Mouse (Mus musculus) thymus, adult 2 months (tissue): ENCODE results near the gene Marc2. TPM values are rescaled to one million over a fixed set of nuclear protein-coding genes. Genes with fewer than 3 reads are reported as not detected.

ENCODE experiments used
- DNase-seq: peaks from one replicate; pipeline ENCODE4 v3.0.0; 2021
- H3K27ac ChIP-seq: fragments of 200-500 bp; 2 replicates; pipeline ENCODE4 v1.5.1; 2012; ENCODE audit warnings: low read length, control low read depth; ENCODE audit not compliant: control insufficient read depth, insufficient read depth
- H3K27me3 ChIP-seq: fragments of 200-500 bp; 2 replicates; pipeline ENCODE4 v1.6.1; 2012; ENCODE audit warnings: mild to moderate bottlenecking, low read length, moderate library complexity, mixed read lengths; ENCODE audit not compliant: control insufficient read depth, insufficient read depth
- H3K36me3 ChIP-seq: fragments of 200-500 bp; 2 replicates; pipeline ENCODE4 v1.6.1; 2012; ENCODE audit warnings: mild to moderate bottlenecking, low read length, moderate library complexity; ENCODE audit not compliant: control insufficient read depth, insufficient read depth
- H3K4me1 ChIP-seq: fragments of 200-500 bp; replicated peaks from 2 replicates; pipeline ENCODE4 v1.6.1; 2012; ENCODE audit warnings: low read length; ENCODE audit not compliant: control insufficient read depth, insufficient read depth
- H3K4me3 ChIP-seq: fragments of 200-500 bp; 2 replicates; pipeline ENCODE4 v1.5.1; 2012; ENCODE audit warnings: mild to moderate bottlenecking, low read length, control low read depth, moderate library complexity; ENCODE audit not compliant: control insufficient read depth, insufficient read depth
- CTCF ChIP-seq: fragments of 200-500 bp; IDR thresholded peaks from 2 replicates; pipeline ENCODE4 v1.5.1; 2012; ENCODE audit warnings: mild to moderate bottlenecking, control low read depth, low read length, moderate library complexity, borderline replicate concordance; ENCODE audit not compliant: control insufficient read depth, poor library complexity, insufficient read depth; ENCODE audit errors: extremely low read depth
- POLR2A ChIP-seq: fragments of 200-500 bp; IDR thresholded peaks from 2 replicates; pipeline ENCODE4 v1.6.1; 2012; ENCODE audit warnings: mild to moderate bottlenecking, low read length, control low read depth, moderate library complexity; ENCODE audit not compliant: control insufficient read depth, poor library complexity, insufficient read depth; ENCODE audit errors: extremely low read depth
- WGBS: fragments of 180-500 bp; shearing (Covaris S2); methylation state at CpG from one replicate; pipeline ENCODE4 v1.1.7; 2018; 5-methylcytosine and 5-hydroxymethylcytosine counted together
- polyA plus RNA-seq: library from polyadenylated mRNA; depleted of rRNA; stranded (reverse); fragments of >200 nt; gene quantifications from 2 replicates; pipeline ENCODE4 v1.2.3, GENCODE M21; 2012

Marc2 gene
- polyA plus RNA-seq, 1 experiment, result 76.3 TPM

DNA sequence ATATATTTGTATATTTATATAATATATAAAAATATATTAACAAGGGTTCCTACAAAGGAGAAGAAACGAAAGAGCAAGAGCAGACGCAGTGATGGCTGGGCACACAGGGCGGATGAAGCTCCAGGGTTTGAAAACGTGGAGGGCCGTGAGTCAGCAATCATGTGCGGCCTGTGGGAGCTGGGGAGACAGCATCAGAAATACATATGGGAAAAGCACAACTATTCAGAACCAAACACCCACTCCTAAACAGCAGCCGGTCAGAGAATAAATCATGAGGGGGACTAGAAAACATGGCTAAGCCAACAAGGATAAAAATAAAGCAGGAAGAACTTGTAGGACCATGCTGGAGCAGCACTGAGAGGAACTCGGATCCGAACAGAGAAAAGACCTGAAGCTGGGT is 11.0 kb upstream of the Marc2 start:
- peaks cover 12% of the 10 kb centered on the region for H3K4me1 ChIP-seq
- H3K36me3 ChIP-seq, result no peaks in the 10 kb centered on the region
- no peak overlapping the region for H3K4me3 ChIP-seq
- WGBS, result 94% methylated on average over 9 of the region's 9 CpGs
- TF ChIP-seq POLR2A (no peak), CTCF (no peak)
- H3K27me3 ChIP-seq, result no peaks in the 10 kb centered on the region
- no peak for DNase-seq
- no peak overlapping the region for H3K27ac ChIP-seq

DNA sequence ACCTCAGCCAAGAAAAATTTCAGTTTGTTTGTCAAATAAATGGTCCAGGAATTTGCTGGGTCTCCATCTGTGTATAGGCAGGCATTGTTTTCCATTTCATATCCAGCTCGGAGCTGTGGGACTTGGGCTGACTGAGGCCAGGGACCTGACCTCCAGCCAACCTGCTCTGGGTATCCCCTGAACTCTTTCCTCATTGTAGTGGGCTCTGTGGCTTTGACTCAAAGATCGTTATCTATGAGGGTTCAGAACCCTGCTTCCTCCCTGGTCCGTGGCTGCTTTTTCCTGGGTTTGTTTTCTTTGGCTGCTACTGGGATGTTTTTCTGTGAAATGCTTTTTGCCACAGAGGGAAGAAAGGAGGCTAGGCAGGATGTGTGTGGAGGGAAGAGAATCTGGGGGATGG is 7.7 kb upstream of the Marc2 start:
- H3K4me1 ChIP-seq, result peaks cover 20% of the 10 kb centered on the region
- H3K27ac ChIP-seq, result no peak overlapping the region
- WGBS, result 1% methylated on average over 3 of the region's 3 CpGs
- H3K27me3 ChIP-seq, result no peaks in the 10 kb centered on the region
- no peaks in the 10 kb centered on the region for H3K36me3 ChIP-seq
- DNase-seq, result no peak
- TF ChIP-seq CTCF, result no peak
- no peak for TF ChIP-seq POLR2A
- H3K4me3 ChIP-seq, result no peak overlapping the region

DNA sequence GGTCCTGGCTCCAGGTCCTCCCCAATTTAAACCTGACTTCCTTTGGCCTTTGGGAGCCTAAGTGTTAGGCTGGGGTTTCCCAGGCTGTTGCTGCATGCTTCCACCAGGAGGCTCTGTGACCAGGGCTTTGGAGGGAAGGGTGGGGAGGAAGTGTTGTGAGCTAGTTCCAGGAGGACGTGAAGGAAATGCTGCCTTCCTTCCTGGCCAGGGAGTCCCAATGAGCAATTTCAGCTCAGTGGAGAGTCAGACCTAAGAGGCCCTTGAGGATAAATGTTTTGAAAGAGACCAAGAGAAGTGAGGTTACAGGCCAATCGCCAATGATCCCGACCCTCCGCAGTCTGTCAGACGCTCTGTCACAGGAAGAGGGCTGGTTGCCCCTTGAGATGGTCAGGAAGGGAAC is 7.1 kb upstream of the Marc2 start:
- peaks cover 20% of the 10 kb centered on the region for H3K4me1 ChIP-seq
- WGBS, result 7% methylated on average over 5 of the region's 5 CpGs
- no peaks in the 10 kb centered on the region for H3K27me3 ChIP-seq
- TF ChIP-seq POLR2A (no peak), CTCF (peak; percentile 55; the same call in 1 of the 2 replicates)
- no peak overlapping the region for H3K4me3 ChIP-seq
- DNase-seq, result peak; percentile 70
- no peak overlapping the region for H3K27ac ChIP-seq
- H3K36me3 ChIP-seq, result no peaks in the 10 kb centered on the region

DNA sequence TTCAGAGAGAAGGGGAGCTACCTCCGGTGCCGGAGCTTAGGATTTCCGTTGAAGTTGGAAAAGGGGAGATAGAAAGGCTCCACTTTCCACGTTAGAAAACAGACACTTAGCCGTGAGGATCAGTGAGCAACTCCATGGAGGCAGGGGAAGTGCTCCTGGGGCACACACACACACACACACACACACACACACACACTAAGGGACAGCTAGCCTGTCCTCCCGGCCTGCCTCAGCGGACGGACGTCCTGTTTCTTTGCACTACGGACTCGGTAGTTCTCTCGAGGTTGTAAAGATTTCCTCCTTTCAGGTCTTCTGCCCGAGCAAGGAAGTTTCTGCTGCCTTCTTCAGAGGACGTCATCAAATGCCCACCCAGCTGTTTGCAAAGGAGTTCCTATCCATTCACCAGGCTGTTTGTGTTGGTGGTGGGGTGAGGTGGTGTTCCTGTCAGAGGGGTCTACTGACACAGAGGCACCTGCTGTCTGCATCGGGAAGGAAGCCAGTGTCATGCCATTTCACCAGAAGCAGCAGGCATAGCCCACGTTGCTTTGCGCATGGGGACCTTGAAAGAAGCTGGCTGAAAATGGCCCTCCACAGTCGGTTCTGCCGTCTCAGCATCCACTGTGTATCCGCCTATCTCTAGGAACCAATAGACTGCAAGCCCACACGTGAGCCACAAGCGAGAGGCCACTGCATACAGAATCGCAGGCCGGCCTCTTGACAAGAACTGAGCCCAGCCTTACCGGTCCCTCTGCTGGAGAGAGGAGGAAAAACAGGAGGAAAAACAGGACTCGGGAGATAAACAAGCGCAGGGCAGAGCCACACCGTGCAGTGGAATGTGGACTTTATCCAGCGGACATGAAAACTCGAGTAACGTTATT is 5.7 kb upstream of the Marc2 start:
- H3K27me3 ChIP-seq, result no peaks in the 10 kb centered on the region
- peak overlapping the region; percentile 30 for H3K4me3 ChIP-seq
- WGBS, result 10% methylated on average over 31 of the region's 31 CpGs
- H3K27ac ChIP-seq, result peak overlapping the region; percentile 1; the same call in 1 of the 2 replicates
- no peaks in the 10 kb centered on the region for H3K36me3 ChIP-seq
- H3K4me1 ChIP-seq, result peaks cover 20% of the 10 kb centered on the region
- no peak for TF ChIP-seq POLR2A
- TF ChIP-seq CTCF, result peak; percentile 69; the same call in 1 of the 2 replicates
- DNase-seq, result peak; percentile 59

DNA sequence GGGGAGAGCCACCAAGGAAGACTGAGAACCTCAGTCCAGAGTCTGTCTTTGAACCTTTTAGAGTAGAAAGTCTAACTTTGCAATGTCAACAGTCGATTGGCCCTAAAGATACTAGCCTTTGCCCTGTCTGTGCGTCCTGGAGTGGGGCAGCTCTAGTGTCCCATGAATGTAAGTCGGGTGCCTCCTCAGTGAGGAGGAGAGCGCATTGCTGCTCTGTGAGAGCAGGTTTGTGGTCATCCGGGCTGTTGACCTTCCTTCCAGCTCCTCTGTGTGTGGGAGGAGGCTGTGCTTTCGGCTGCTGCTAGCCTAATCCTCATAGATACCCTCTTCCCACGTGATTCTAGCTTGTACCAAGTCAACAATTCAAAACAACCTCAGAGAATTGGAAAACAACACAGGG is 4.9 kb upstream of the Marc2 start:
- Histone ChIP-seq H3K27me3 (no peaks in the 10 kb centered on the region), H3K27ac (no peak overlapping the region), H3K4me3 (no peak overlapping the region), H3K4me1 (peaks cover 24% of the 10 kb centered on the region), H3K36me3 (no peaks in the 10 kb centered on the region)
- no peak for TF ChIP-seq POLR2A
- DNase-seq, result no peak
- 82% methylated on average over 7 of the region's 7 CpGs for WGBS

DNA sequence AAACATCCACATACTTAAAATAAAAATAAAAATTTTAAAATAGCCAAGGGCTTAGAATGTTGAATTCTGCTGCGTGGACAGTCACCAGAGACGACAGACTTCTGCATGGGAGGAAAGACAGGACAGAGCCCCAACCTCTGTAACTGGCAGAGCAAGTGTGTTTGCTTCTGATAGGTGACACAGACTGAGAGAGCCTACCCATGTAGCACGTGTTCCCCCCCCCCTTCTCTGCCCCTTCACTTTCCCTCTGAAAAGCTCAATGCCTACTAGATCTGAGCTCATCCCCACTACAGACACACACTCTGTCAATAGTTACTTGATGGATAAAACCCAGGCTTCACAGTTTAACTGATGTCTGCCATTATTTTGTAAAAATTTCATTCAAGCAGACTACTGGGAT is 722 bp upstream of the Marc2 start:
- DNase-seq, result no peak
- Histone ChIP-seq H3K4me3 (no peak overlapping the region), H3K27ac (no peak overlapping the region), H3K4me1 (peaks cover 16% of the 10 kb centered on the region), H3K27me3 (no peaks in the 10 kb centered on the region), H3K36me3 (no peaks in the 10 kb centered on the region)
- TF ChIP-seq CTCF (no peak), POLR2A (no peak)
- WGBS, result 69% methylated on average over 3 of the region's 3 CpGs
